Mouse (Mus musculus): Measurements from ENCODE around the gene 2410015M20Rik. TPM values are rescaled to one million over a fixed set of nuclear protein-coding genes. Genes with fewer than 3 reads are reported as not detected.

2410015M20Rik gene
- total RNA-seq (2014; rRNA removed; ENCODE audit: low replicate concordance) (199 and 207 TPM in 2 replicates), polyA plus RNA-seq (2015; fragmentation: Nextera tagmentation; extraction: Ambion mirVana) (527 and 554 TPM in 2 replicates)

- TF ChIP-seq EP300 (IDR thresholded peaks at IDR 0.05; ENCODE audit: low read depth) (0 out of 2 replicates have a peak, but pooled peaks have one; percentile 45), CTCF (IDR thresholded peaks at IDR 0.05; ENCODE audit: low read depth) (peak; percentile 69)
- DNase-seq (ENCODE audit: low spot score) (peak; percentile 99), ATAC-seq (ENCODE audit: insufficient read depth, low read depth) (peak; percentile 86)
- peaks cover 18% of the 10 kb centered on the region for H3K4me1 ChIP-seq (ENCODE audit: control insufficient read depth, insufficient read depth)
- H3K36me3 ChIP-seq (replicated peaks; ENCODE audit: control insufficient read depth, insufficient read depth, low read length) = peaks cover 30% of the 10 kb centered on the region
- peak within 1 kb of the TSS; percentile 85 for H3K27ac ChIP-seq (ENCODE audit: low read depth)
- no peaks in the 10 kb centered on the region for H3K9me3 ChIP-seq (replicated peaks; ENCODE audit: control insufficient read depth, low read length)
- peak within 1 kb of the TSS; percentile 67 for H3K9ac ChIP-seq (replicated peaks; ENCODE audit: low read depth, low read length)
- H3K27me3 ChIP-seq (ENCODE audit: control insufficient read depth, insufficient read depth, low read length) = no peaks in the 10 kb centered on the region
- WGBS = under 1% methylated on average over 44 of the region's 44 CpGs
- H3K4me3 ChIP-seq (ENCODE audit: low read depth, low read length) = peak within 1 kb of the TSS; percentile 60
- H3K4me2 ChIP-seq (ENCODE audit: low read depth, low read length) = peak within 1 kb of the TSS; percentile 66
Measured at GRCm38 (mm10) chr17:56609452-56610171, at the start of gene 2410015M20Rik. Gene 2410015M20Rik, minus strand, starts transcription at chr17:56609771.

GRCm38 (mm10) chr17:56656171-56656570 is 46.6 kb upstream of the 2410015M20Rik start:
- H3K9me3 ChIP-seq (replicated peaks; ENCODE audit: control insufficient read depth, low read length) = no peaks in the 10 kb centered on the region
- no peak for DNase-seq (ENCODE audit: low spot score)
- no peak overlapping the region for H3K4me2 ChIP-seq (ENCODE audit: low read depth, low read length)
- H3K27ac ChIP-seq (ENCODE audit: low read depth) = no peak overlapping the region
- H3K9ac ChIP-seq (replicated peaks; ENCODE audit: low read depth, low read length) = no peak overlapping the region
- no peak overlapping the region for H3K4me3 ChIP-seq (ENCODE audit: low read depth, low read length)
- H3K4me1 ChIP-seq (ENCODE audit: control insufficient read depth, insufficient read depth) = no peaks in the 10 kb centered on the region
- no peak for TF ChIP-seq EP300 (IDR thresholded peaks at IDR 0.05; ENCODE audit: low read depth)
- TF ChIP-seq CTCF (IDR thresholded peaks at IDR 0.05; ENCODE audit: low read depth) = no peak
- H3K36me3 ChIP-seq (replicated peaks; ENCODE audit: control insufficient read depth, insufficient read depth, low read length) = no peaks in the 10 kb centered on the region
- 68% methylated on average over 6 of the region's 6 CpGs for WGBS
- ATAC-seq (ENCODE audit: insufficient read depth, low read depth) = no peak
- no peaks in the 10 kb centered on the region for H3K27me3 ChIP-seq (ENCODE audit: control insufficient read depth, insufficient read depth, low read length)

GRCm38 (mm10) chr17:56655311-56655710 is 45.7 kb upstream of the 2410015M20Rik start:
- Histone ChIP-seq H3K4me3 (ENCODE audit: low read depth, low read length) (no peak overlapping the region), H3K36me3 (replicated peaks; ENCODE audit: control insufficient read depth, insufficient read depth, low read length) (no peaks in the 10 kb centered on the region), H3K4me2 (ENCODE audit: low read depth, low read length) (no peak overlapping the region), H3K27ac (ENCODE audit: low read depth) (no peak overlapping the region), H3K9ac (replicated peaks; ENCODE audit: low read depth, low read length) (no peak overlapping the region), H3K9me3 (replicated peaks; ENCODE audit: control insufficient read depth, low read length) (no peaks in the 10 kb centered on the region), H3K4me1 (ENCODE audit: control insufficient read depth, insufficient read depth) (no peaks in the 10 kb centered on the region), H3K27me3 (ENCODE audit: control insufficient read depth, insufficient read depth, low read length) (no peaks in the 10 kb centered on the region)
- no peak for DNase-seq (ENCODE audit: low spot score)
- no peak for TF ChIP-seq CTCF (IDR thresholded peaks at IDR 0.05; ENCODE audit: low read depth)
- ATAC-seq (ENCODE audit: insufficient read depth, low read depth) = 0 out of 2 replicates have a peak, but pooled peaks have one; percentile 27
- 59% methylated on average over 3 of the region's 3 CpGs for WGBS

- Histone ChIP-seq H3K27ac (ENCODE audit: low read depth) (no peak overlapping the region), H3K9me3 (replicated peaks; ENCODE audit: control insufficient read depth, low read length) (no peaks in the 10 kb centered on the region), H3K27me3 (ENCODE audit: control insufficient read depth, insufficient read depth, low read length) (no peaks in the 10 kb centered on the region), H3K9ac (replicated peaks; ENCODE audit: low read depth, low read length) (no peak overlapping the region), H3K4me1 (ENCODE audit: control insufficient read depth, insufficient read depth) (no peaks in the 10 kb centered on the region), H3K36me3 (replicated peaks; ENCODE audit: control insufficient read depth, insufficient read depth, low read length) (no peaks in the 10 kb centered on the region), H3K4me2 (ENCODE audit: low read depth, low read length) (no peak overlapping the region), H3K4me3 (ENCODE audit: low read depth, low read length) (no peak overlapping the region)
- TF ChIP-seq CTCF (IDR thresholded peaks at IDR 0.05; ENCODE audit: low read depth) (no peak), EP300 (IDR thresholded peaks at IDR 0.05; ENCODE audit: low read depth) (no peak)
- ATAC-seq (ENCODE audit: insufficient read depth, low read depth) (no peak), DNase-seq (ENCODE audit: low spot score) (no peak)
- 65% methylated on average over 2 of the region's 2 CpGs for WGBS
Measured at GRCm38 (mm10) chr17:56654771-56655170, 45.2 kb upstream of the 2410015M20Rik start.

GRCm38 (mm10) chr17:56651801-56652200 is 42.2 kb upstream of the 2410015M20Rik start:
- H3K27ac ChIP-seq (ENCODE audit: low read depth) = no peak overlapping the region
- H3K36me3 ChIP-seq (replicated peaks; ENCODE audit: control insufficient read depth, insufficient read depth, low read length) = no peaks in the 10 kb centered on the region
- TF ChIP-seq CTCF (IDR thresholded peaks at IDR 0.05; ENCODE audit: low read depth) = no peak
- no peak for TF ChIP-seq EP300 (IDR thresholded peaks at IDR 0.05; ENCODE audit: low read depth)
- no peaks in the 10 kb centered on the region for H3K4me1 ChIP-seq (ENCODE audit: control insufficient read depth, insufficient read depth)
- H3K9ac ChIP-seq (replicated peaks; ENCODE audit: low read depth, low read length) = no peak overlapping the region
- 28% methylated on average over 10 of the region's 10 CpGs for WGBS
- no peak for DNase-seq (ENCODE audit: low spot score)
- ATAC-seq (ENCODE audit: insufficient read depth, low read depth) = no peak
- no peaks in the 10 kb centered on the region for H3K27me3 ChIP-seq (ENCODE audit: control insufficient read depth, insufficient read depth, low read length)
- no peak overlapping the region for H3K4me2 ChIP-seq (ENCODE audit: low read depth, low read length)
- no peaks in the 10 kb centered on the region for H3K9me3 ChIP-seq (replicated peaks; ENCODE audit: control insufficient read depth, low read length)
- H3K4me3 ChIP-seq (ENCODE audit: low read depth, low read length) = no peak overlapping the region
